Mouse (Mus musculus) C2C12 (cell line): Measurements from ENCODE around the gene Elfn2. TPM values are rescaled to one million over a fixed set of nuclear protein-coding genes. Genes with fewer than 3 reads are reported as not detected.

Experiments used
- H3K27me3 ChIP-seq: one replicate; pipeline ENCODE4 v1.6.1; 2011; ENCODE audit not compliant: control insufficient read depth, insufficient read depth, insufficient read length
- H3K36me3 ChIP-seq: one replicate; pipeline ENCODE4 v1.6.1; 2011; ENCODE audit not compliant: control insufficient read depth, insufficient read depth
- H3K4me3 ChIP-seq: one replicate; pipeline ENCODE4 v1.5.1; 2011; ENCODE audit warnings: mild to moderate bottlenecking, control low read depth; ENCODE audit not compliant: poor library complexity, insufficient read depth, severe bottlenecking
- H3K79me2 ChIP-seq: one replicate; pipeline ENCODE4 v1.6.1; 2011; ENCODE audit not compliant: control insufficient read depth, insufficient read depth
- H3K79me3 ChIP-seq: one replicate; pipeline ENCODE4 v1.6.1; 2011; ENCODE audit warnings: low read depth, control low read depth
- H3ac ChIP-seq: one replicate; pipeline ENCODE3; 2011; ENCODE audit warnings: low read depth; ENCODE audit not compliant: control insufficient read depth, insufficient read length
- CEBPB ChIP-seq: IDR thresholded peaks from one replicate; pipeline ENCODE4 v1.6.1; 2011; ENCODE audit warnings: low read depth, mild to moderate bottlenecking, control low read depth, moderate library complexity
- CTCF ChIP-seq: IDR thresholded peaks from one replicate; pipeline ENCODE4 v1.5.1; 2011; ENCODE audit not compliant: control insufficient read depth, insufficient read depth, insufficient read length
- FOSL1 ChIP-seq: IDR thresholded peaks from one replicate; pipeline ENCODE4 v1.8.0; 2011; ENCODE audit warnings: mild to moderate bottlenecking, low read length; ENCODE audit not compliant: poor library complexity, insufficient read depth, severe bottlenecking
- MAX ChIP-seq: IDR thresholded peaks from one replicate; pipeline ENCODE4 v1.6.1; 2011; ENCODE audit warnings: mild to moderate bottlenecking, control low read depth
- MYOD1 ChIP-seq: IDR thresholded peaks from one replicate; pipeline ENCODE4 v1.6.1; 2011; ENCODE audit warnings: low read depth; ENCODE audit not compliant: control insufficient read depth, insufficient read length
- MYOG ChIP-seq: IDR thresholded peaks from one replicate; pipeline ENCODE4 v1.6.1; 2011; ENCODE audit not compliant: control insufficient read depth, insufficient read length; ENCODE audit errors: extremely low read depth
- USF1 ChIP-seq: IDR thresholded peaks from one replicate; pipeline ENCODE4 v1.6.1; 2011; ENCODE audit warnings: low read depth, mild to moderate bottlenecking, control low read depth, moderate library complexity
- polyA plus RNA-seq: library from polyadenylated mRNA; unstranded; fragments of >200 nt; fragmentation: generic; extraction: Trizol; gene quantifications from one replicate; pipeline ENCODE4 v1.2.1, GENCODE M21; 2012; ENCODE audit warnings: missing spikeins

Gene Elfn2
- polyA plus RNA-seq, 1 experiment, result not detected

DNA sequence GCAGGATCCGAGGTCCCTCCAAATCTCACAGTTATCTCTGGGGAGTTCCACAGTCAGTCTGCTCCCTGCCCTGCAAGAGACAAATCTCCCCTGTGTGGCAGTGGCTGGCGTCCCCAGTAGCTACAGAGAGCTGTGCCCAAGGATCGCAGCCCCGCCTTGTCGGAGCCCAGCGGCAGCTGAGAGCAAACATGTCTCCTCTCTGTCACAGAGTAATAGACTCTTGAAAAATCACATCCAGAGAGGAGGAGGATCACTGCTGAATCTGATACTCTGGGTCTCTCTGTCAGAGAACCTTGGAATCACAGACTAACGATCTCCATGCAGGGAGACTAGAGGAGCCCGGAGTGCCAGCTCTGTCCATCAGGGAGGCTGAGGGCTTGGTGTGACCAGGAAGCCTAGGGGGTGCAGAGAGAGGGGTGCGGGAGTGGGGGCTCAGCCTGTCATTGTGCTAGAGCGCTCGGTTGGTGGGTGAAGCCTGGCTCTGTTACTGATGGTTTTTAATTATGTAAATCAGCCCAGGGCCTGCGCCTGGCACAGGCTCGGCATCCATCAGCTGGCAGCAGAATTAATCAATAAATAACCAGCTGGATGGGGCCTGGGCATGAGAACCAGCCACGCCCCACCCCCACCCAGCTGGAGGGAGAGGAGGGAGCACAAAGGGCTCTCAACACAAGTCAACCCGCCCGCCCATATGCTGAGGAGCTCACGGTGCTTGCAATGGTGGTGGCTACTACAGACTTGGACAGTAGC is 17.0 kb upstream of the Elfn2 start:
- Histone ChIP-seq H3K79me2 (no peaks in the 10 kb centered on the region), H3K27me3 (peaks cover 79% of the 10 kb centered on the region), H3K36me3 (no peaks in the 10 kb centered on the region), H3ac (no peak overlapping the region), H3K4me3 (no peak overlapping the region), H3K79me3 (no peaks in the 10 kb centered on the region)
- TF ChIP-seq FOSL1 (no peak), MYOD1 (no peak), MYOG (no peak), CTCF (no peak), MAX (no peak), USF1 (no peak), CEBPB (no peak)

DNA sequence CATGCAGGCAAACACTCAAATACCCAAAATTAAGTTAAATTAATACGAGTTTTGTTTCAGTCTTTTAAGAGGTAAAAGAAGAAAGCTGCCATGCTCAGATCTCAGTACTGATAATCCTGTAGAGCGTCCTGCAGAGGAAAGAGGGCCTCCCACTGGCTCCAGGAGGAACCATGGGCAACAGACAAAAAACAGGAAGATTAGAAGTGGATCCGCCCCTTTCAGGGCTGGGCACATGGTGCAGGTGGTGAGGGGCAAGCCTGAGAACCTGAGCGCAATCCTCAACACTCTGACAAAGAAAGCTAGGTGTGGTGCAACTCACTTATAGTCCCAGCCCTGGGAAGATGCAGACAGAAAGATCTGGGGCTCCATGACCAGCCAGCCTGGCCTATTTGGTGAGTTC is 13.3 kb upstream of the Elfn2 start:
- Histone ChIP-seq H3K79me3 (no peaks in the 10 kb centered on the region), H3K79me2 (no peaks in the 10 kb centered on the region), H3ac (no peak overlapping the region), H3K4me3 (no peak overlapping the region), H3K36me3 (no peaks in the 10 kb centered on the region), H3K27me3 (peaks cover 69% of the 10 kb centered on the region)
- TF ChIP-seq MYOG (no peak), USF1 (no peak)

DNA sequence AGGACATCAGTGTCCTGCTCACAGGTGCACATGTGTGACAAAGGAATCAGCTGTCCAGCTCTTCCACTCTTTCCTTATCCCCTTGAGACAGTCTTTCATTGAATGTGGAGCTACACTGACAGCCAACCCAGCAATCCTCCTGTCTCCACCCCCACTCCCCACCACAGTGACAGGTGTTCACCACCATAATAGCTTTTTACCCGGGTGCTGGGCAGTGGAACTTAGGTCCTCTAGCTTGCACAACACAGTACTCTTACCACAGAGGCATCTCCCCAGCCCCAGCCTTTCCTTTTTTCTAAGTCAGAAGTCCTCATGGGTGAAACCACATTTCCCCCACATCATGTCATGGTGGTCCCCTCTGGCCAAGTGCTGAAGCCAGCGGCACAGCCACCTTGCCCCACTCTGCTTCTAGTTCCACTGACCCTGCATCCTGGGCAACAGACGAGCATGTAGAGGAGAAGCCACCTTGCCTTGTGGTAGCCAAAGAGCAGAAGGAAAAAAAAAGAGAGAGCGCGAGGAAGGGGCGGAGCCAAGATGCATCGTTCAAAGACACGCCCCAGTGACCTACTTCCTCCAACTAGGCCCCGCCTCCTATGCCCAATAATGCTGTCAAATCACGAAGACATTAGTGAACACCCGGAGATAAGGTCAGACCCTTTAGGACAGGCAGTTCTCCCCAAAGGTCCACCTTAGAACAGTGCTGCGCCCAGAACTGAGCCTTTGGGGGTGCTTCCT is 11.9 kb upstream of the Elfn2 start:
- Histone ChIP-seq H3K27me3 (peaks cover 69% of the 10 kb centered on the region), H3K36me3 (no peaks in the 10 kb centered on the region), H3ac (no peak overlapping the region), H3K79me3 (no peaks in the 10 kb centered on the region), H3K4me3 (no peak overlapping the region), H3K79me2 (no peaks in the 10 kb centered on the region)
- TF ChIP-seq CTCF (no peak), USF1 (no peak), FOSL1 (no peak)

DNA sequence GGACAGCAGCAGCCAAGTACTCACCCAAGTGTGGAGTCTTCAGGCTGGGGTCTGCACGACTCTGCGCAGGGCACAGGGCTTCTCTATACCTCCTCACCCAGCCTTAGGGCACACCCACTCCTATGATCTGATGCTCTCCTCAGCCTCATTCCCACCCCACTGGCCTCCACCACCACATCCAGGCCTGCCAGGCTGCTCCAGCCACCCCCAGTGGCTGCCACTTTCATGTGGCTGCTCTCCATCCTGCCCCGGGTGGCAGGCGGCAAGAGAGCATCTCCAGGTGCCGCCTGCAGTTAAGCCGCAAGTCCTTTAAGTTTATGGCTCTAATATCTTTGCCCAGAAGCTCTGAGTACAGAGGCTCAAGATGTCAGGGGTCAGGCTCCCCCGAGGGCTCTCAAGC is 8.1 kb upstream of the Elfn2 start:
- H3K79me2 ChIP-seq, result no peaks in the 10 kb centered on the region
- no peak for TF ChIP-seq CTCF
- TF ChIP-seq CEBPB, result no peak
- TF ChIP-seq MAX, result no peak
- H3K4me3 ChIP-seq, result no peak overlapping the region
- no peaks in the 10 kb centered on the region for H3K36me3 ChIP-seq
- H3K79me3 ChIP-seq, result no peaks in the 10 kb centered on the region
- no peak overlapping the region for H3ac ChIP-seq
- peaks cover 80% of the 10 kb centered on the region for H3K27me3 ChIP-seq

DNA sequence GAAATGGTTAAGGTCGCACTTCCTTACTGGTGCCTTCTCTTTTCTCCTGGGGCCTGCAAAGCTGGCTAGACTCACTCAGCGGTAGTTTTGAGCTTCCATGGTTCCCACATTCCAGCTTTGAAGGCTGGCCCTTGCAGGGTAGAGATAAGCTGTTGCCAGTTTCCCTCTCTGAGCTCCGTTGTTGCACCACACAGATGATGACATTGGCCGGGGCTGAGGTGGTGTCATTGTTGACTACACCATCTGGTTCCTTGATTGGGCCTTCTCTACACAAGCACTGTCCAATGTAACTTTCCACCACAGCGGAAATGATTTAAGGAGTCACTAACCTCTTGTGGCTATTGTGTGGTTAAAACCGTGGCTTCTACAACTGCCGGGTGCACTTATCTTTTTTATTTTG is 2.0 kb upstream of the Elfn2 start:
- TF ChIP-seq USF1 (no peak), CEBPB (peak; percentile 32)
- peaks cover 82% of the 10 kb centered on the region for H3K27me3 ChIP-seq
- H3K4me3 ChIP-seq, result no peak overlapping the region
- H3K36me3 ChIP-seq, result no peaks in the 10 kb centered on the region
- H3K79me2 ChIP-seq, result no peaks in the 10 kb centered on the region
- no peak overlapping the region for H3ac ChIP-seq
- no peaks in the 10 kb centered on the region for H3K79me3 ChIP-seq

DNA sequence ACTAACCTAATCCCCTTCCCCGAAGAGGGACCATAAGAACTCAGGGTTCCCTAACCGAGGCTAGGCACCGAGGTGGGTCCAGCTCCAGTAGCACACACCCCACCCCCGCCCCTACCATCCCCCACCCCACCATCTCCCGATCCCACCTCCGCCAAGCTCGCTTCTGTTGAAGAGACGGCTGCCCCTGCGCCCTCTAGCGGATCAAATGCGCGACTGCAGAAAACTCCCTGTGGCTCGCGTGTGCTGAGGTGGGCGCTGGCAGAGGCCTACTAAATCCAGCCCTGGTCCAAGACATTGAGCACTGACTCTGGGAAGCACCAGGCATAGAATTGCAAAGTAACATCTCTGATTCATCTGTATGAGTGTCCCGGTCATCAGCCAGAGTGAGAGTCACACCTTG is 1.5 kb upstream of the Elfn2 start:
- Histone ChIP-seq H3K79me2 (no peaks in the 10 kb centered on the region), H3K4me3 (no peak overlapping the region), H3K36me3 (no peaks in the 10 kb centered on the region), H3ac (no peak overlapping the region), H3K27me3 (peaks cover 82% of the 10 kb centered on the region), H3K79me3 (no peaks in the 10 kb centered on the region)
- no peak for TF ChIP-seq MAX
- TF ChIP-seq CTCF, result peak; percentile 87
